Mouse (Mus musculus): ENCODE results near the gene Gm10220. TPM values are rescaled to one million over a fixed set of nuclear protein-coding genes. Genes with fewer than 3 reads are reported as not detected.
A peak's percentile ranks its signal among the peaks of the same experiment; 100 is the strongest.
"Not testable (repeated sequence)": the region's sequence is repeated elsewhere in the genome, so short reads cannot be mapped to it uniquely, and the experiment has no call there.

Gm10220 gene
- total RNA-seq (2021) = not detected
- long read RNA-seq, experiment 1 = 0 reads
- long read RNA-seq, experiment 2 = 0 reads

- H3K4me3 ChIP-seq; DNase-seq; intact Hi-C loops (cut with DNase I); H3K27ac ChIP-seq: not testable (repeated sequence)
These were observed at the start of gene Gm10220 for GRCm38 (mm10) chr5:26121321-26121720. Gm10220 (minus strand) TSS chr5:26121421.

- H3K27ac ChIP-seq = no peak overlapping the region
- no peak for TF ChIP-seq CTCF (IDR thresholded peaks at IDR 0.05)
- DNase-seq = no peak
- intact Hi-C loops (cut with DNase I) = no loop called here
- H3K4me3 ChIP-seq = no peak overlapping the region
These were observed 48.6 kb upstream of the Gm10220 start for GRCm38 (mm10) chr5:26169855-26170254.

GRCm38 (mm10) chr5:26165791-26166165 is 44.6 kb upstream of the Gm10220 start:
- TF ChIP-seq CTCF (IDR thresholded peaks at IDR 0.05) = no peak
- no peak overlapping the region for H3K27ac ChIP-seq

GRCm38 (mm10) chr5:26165036-26165790 is 44.0 kb upstream of the Gm10220 start:
- Histone ChIP-seq H3K4me3 (no peak overlapping the region), H3K27ac (no peak overlapping the region)
- DNase-seq = peak; percentile 38
- intact Hi-C loops (cut with DNase I) = no loop called here
- no peak for TF ChIP-seq CTCF (IDR thresholded peaks at IDR 0.05)

More at GRCm38 (mm10) chr5:26165791-26166165, 44.6 kb upstream of the Gm10220 start:
- DNase-seq = no peak
- intact Hi-C loops (cut with DNase I) = no loop called here
- H3K4me3 ChIP-seq = no peak overlapping the region

- no peak for TF ChIP-seq CTCF (IDR thresholded peaks at IDR 0.05)
- DNase-seq = no peak
- intact Hi-C loops (cut with DNase I) = no loop called here
- Histone ChIP-seq H3K27ac (no peak overlapping the region), H3K4me3 (no peak overlapping the region)
These were observed 36.4 kb upstream of the Gm10220 start for GRCm38 (mm10) chr5:26157396-26158170.

GRCm38 (mm10) chr5:26142891-26143290 is 21.7 kb upstream of the Gm10220 start:
- no peak for DNase-seq
- TF ChIP-seq CTCF (IDR thresholded peaks at IDR 0.05) = no peak
- intact Hi-C loops (cut with DNase I) = no loop called here

GRCm38 (mm10) chr5:26105262-26105661 is 16.0 kb downstream of the Gm10220 start, which contains the start of gene 5031410I06Rik:
5031410I06Rik (minus strand) TSS chr5:26105362.
- H3K27ac ChIP-seq; H3K4me3 ChIP-seq; DNase-seq; intact Hi-C loops (cut with DNase I): not testable (repeated sequence)

More at GRCm38 (mm10) chr5:26142891-26143290, 21.7 kb upstream of the Gm10220 start:
- Histone ChIP-seq H3K27ac (no peak overlapping the region), H3K4me3 (no peak overlapping the region)

- DNase-seq; H3K4me3 ChIP-seq; intact Hi-C loops (cut with DNase I): not testable (repeated sequence)
These were observed 32.0 kb downstream of the Gm10220 start, which contains the start of gene Gm10471 for GRCm38 (mm10) chr5:26089191-26089590. Gm10471 (minus strand) TSS chr5:26089291.

GRCm38 (mm10) chr5:26079023-26079422 is 42.2 kb downstream of the Gm10220 start:
- intact Hi-C loops (cut with DNase I) = not testable (repeated sequence)

More at GRCm38 (mm10) chr5:26089191-26089590, 32.0 kb downstream of the Gm10220 start, which contains the start of gene Gm10471:
- H3K27ac ChIP-seq = not testable (repeated sequence)

GRCm38 (mm10) chr5:26070716-26071115 is 50.5 kb downstream of the Gm10220 start:
- intact Hi-C loops (cut with DNase I) = no loop called here
- TF ChIP-seq CTCF (IDR thresholded peaks at IDR 0.05) = no peak
- H3K4me3 ChIP-seq = no peak overlapping the region
- no peak for DNase-seq
- H3K27ac ChIP-seq = no peak overlapping the region

More at GRCm38 (mm10) chr5:26079023-26079422, 42.2 kb downstream of the Gm10220 start:
- H3K4me3 ChIP-seq, DNase-seq, H3K27ac ChIP-seq: not testable (repeated sequence)

Other genes starting within 250 kb of the Gm10220 start
- gene Gm21663, start 179.0 kb downstream of the Gm10220 start, total RNA-seq (2021) = not detected
- not detected for gene Gm21671, start 167.0 kb downstream of the Gm10220 start, total RNA-seq (2021)
- gene Gm21680, start 148.8 kb downstream of the Gm10220 start, total RNA-seq (2021) = not detected
- gene Gm21698, start 132.8 kb downstream of the Gm10220 start, total RNA-seq (2021) = not detected
- gene Gm1979, start 116.6 kb downstream of the Gm10220 start, total RNA-seq (2021) = not detected
- not detected for gene Gm5862, start 98.5 kb downstream of the Gm10220 start, total RNA-seq (2021)
- not detected for gene Speer4a, start 81.9 kb downstream of the Gm10220 start, total RNA-seq (2021)
- gene Gm7347, start 62.8 kb downstream of the Gm10220 start, total RNA-seq (2021) = not detected
- not detected for gene Gm10471, start 32.1 kb downstream of the Gm10220 start, total RNA-seq (2021)
- not detected for gene 5031410I06Rik, start 16.1 kb downstream of the Gm10220 start, total RNA-seq (2021)
- not detected for gene Gm7361, start 136.3 kb upstream of the Gm10220 start, total RNA-seq (2021)

Measured in gastrocnemius, adult 2 months (tissue).